Mouse (Mus musculus) urinary bladder, postnatal 4 days (tissue): Measurements from ENCODE around the gene Olfml2a.

Experiments used
- DNase-seq, 2 experiments: peaks; one replicate each; pipeline ENCODE4 v3.0.0; 2021 to 2022; ENCODE audit warnings: low spot score in 2 of 2

The Olfml2a gene

GRCm38 (mm10) chr2:39011264-39011663 lies 79.5 kb downstream of the Olfml2a start:
- DNase-seq = no peak

GRCm38 (mm10) chr2:39011971-39012370 lies 80.2 kb downstream of the Olfml2a start:
- no peak for DNase-seq

GRCm38 (mm10) chr2:39012768-39013279 lies 81.0 kb downstream of the Olfml2a start:
- DNase-seq = no peak
